Mouse (Mus musculus) embryo, embryonic 9.5 days (tissue): ENCODE measurements around the gene Snrnp40.

Source experiments
- DNase-seq: peaks from one replicate; pipeline ENCODE4 v3.0.0-alpha.2; 2017; ENCODE audit errors: extremely low spot score

Gene Snrnp40

DNA sequence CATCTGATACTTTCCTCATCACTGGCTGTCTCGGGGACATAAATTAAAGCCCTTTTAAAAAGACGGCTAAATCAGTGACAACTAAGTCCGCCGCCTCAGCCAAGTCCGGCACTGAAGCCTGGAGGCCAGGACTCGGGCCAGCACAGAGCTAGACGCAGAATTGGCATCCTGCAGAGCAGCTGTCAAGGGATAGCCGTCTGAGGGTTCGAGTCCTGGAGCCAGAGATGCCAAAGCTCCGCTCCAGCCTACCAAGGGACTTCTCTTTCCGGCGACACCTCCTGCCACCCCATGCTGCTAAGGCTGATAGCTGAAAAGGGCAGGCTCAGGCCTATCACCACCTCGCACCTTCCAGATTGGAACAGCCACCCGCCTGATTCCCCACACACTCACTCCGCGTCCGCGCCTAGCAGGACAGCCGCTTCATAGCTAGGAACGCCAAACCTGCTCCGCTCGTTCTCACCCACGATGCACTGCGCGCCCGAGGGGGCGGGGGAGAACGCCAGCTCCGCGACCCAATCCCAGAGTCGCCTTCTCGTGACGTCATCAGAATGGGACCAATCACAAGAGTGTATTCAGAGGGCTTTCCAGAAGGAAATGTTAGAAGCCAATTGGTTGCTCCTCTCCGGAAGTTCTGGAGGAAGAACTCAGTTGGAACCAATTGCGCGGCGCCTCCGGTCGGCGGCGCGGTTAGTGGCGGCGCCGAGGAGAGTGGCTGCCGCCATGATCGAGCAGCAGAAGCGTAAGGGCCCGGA is at the start of gene Snrnp40, which contains the start of gene Zcchc17:
Snrnp40 (plus strand) TSS at position 647 of the 752 bp plus-strand sequence.
Zcchc17 (minus strand) TSS at position 458 of the 752 bp plus-strand sequence.
- peak; percentile 97 for DNase-seq

DNA sequence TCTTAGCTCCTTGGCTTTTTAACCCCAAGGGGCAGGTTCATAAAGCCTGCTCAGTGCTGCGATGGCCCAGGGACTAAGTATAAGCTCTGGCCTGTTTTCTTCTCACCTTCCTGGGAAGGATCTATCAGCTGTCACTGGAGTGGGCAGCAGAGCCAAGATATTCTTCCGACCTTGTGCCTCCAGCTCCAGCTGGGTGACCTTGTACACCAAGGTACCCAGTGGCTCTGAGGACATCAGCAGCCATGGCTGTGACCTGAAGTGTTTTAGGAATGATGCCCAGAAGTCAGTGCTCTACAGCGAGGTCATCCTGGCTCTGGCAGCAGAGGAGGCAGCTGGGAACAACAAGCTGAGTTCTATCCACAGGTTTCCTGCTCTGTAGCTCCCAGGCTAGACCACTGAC is 47.4 kb upstream of the Snrnp40 start:
- no peak for DNase-seq

DNA sequence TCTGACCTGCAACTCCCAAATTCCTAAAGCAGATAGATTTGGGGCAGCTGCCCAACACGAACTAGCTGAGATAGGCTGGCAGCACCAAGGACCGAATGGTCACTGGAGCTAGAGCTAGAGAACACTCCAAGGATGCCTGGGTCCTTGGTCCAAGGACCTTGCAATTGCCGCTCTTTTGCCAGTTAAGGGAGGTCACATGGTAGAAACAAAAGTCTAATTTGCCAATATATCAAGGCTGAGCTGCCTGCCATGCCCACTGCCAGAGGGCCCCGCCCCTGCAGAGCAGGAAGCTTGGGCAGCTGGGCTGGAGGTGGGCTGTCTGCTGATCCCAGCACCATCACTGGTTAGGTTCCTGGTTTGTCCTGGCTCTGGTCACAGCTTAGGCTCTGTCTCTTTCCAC is 46.4 kb upstream of the Snrnp40 start:
- no peak for DNase-seq

DNA sequence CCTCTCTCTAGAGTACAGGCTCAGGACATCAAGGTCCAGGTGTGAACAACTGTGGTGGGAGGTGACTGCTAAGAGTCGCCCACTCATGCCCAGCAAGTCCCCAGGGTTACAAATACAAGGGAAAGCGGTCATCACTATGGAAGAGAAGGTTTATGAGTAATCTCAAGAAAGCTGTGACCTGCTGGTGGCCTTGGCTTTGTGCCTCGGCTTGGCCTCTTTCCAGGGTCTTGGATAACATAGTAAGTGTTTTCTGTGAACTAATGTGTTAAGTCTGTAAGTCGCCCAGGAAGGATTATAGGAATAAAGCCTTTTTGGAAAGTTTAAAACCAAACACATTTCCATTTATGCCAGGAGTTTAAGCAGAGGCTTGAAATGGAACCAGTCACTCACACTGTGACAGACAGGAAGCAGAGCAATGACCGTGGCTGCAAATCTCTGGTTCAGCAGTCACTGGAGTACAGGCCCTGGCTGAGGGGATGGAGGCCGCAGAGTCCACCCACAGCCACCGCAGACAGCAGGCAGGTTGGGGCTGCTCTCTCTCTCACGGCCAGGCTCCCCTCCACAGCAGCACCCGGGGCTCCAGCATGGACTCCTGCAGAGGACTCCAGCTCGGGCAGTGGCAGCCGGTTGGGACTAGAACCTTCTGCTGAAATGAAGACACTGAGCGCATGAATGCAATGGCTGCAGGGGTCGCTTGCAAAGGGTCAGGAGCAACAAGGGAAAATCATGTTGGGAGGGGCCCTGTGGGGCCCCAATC is 44.0 kb upstream of the Snrnp40 start:
- no peak for DNase-seq

- DNase-seq = no peak
These were observed 43.2 kb upstream of the Snrnp40 start for GRCm38 (mm10) chr4:130316691-130317090.

DNA sequence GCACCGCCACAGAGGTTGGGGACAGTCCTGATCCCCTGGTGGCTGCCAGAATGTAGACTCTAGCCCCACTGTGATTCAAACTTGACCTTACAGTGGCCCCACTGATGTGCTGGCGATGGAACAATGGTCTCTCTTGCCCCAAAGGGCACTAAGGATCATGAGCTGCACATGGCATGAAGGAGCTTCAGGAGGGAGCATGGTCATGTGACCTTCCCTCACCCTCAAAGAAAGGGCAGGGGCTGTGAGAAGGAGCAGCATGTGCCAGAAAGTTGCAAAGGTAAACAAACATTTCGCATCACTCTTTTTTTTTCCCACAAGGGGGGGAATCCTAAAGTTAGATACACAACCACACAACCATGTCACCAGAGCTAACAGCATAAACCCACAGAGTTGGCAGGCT is 41.8 kb upstream of the Snrnp40 start:
- DNase-seq = no peak

- DNase-seq = no peak
These were observed 40.4 kb upstream of the Snrnp40 start for GRCm38 (mm10) chr4:130319564-130319963.

GRCm38 (mm10) chr4:130321640-130322039 is 38.3 kb upstream of the Snrnp40 start:
- no peak for DNase-seq

DNA sequence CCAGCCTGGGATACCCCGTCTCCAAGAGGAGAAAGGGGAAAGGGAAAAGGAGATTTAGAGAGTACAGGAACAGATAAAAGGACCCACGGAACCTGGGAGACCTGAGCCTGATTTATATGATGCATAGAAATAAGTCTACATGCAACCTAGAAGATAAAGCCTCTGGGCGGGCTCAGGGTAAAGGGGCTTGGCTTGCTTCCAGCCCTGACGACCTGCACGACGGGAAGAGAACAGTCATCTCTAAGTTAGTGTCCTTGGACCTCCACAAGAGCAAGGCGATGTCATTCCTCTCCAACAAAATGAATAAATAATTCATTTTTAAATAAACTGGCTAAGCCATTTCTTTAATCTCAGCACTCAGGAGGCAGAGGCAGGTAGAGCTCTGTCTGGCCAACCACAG is 37.4 kb upstream of the Snrnp40 start:
- no peak for DNase-seq

DNA sequence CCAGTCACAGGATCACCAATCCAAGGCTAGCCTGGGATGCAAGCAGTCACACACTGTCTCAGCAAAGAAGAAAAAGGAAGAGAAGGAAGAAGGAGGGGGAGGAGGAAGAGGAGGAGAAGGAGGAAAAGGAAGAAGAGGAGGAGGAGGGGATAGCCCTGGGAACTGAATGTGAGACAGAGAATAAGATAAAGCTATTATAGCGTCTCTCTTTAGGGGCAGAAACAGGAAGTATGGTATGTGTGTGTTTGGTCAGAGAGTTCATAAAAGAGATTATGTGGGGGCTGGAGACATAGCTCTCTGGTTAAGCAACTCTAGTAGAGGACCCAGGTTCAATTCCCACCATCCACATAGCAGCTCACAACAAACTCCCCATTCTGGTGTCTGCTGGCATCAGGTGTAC is 36.8 kb upstream of the Snrnp40 start:
- no peak for DNase-seq

GRCm38 (mm10) chr4:130323607-130324006 is 36.3 kb upstream of the Snrnp40 start:
- DNase-seq = no peak

DNA sequence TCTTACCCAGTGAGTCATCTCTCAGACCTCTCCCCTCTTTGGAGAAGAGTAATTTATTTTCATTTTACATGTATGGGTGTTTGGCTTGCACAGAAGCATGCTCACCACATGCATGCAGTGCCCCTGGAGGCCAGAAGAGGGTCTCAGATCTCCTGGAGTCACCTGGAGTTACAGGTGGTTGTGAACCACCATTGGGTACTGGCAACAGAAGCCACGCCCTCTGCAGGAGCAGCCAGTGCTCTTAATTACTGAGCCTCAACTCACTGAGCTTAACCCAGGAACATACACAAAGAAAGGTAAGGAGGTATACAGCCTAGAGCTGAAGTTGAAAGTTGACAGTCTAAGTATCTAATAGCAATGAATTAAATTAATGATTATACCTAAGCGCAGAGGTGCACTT is 34.5 kb upstream of the Snrnp40 start:
- no peak for DNase-seq

DNA sequence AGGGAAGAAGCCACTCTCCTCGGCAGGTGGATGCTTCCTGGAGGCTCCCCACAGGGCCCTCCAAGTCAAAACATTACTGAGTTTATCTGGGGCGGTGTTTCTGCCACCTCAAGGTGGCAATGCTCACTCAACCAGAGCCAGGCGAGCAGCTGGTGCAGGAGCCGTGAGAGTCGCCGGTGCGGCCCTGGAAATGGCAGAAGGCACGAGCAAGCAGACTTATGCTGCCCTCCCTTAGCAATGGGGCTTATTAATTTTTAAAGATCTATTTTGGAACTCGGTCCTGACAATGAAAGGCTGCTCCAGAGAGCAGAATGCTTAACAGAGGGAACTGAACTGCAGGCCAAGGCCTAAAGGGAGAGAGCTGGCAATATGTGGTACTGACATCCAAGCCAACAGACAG is 32.6 kb upstream of the Snrnp40 start:
- no peak for DNase-seq

DNA sequence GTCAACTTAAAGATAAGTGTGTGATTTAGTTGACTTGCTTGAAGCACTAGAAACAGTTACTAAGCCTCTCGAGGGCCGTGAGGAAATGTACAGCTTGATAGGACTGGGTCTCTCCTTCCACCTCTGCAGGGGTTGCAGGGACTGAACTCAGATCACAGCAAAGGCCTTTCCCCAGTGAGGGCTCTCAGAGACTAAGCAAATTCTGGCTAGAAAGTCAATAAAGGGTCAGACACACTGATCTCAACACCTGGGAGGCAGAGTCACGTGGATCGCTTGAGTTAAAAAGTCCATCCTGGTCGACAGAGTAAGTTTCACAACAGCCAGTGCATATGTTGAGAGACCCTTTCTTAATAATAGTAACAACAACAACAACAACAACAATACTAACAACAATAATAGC is 24.1 kb upstream of the Snrnp40 start:
- DNase-seq = no peak

DNA sequence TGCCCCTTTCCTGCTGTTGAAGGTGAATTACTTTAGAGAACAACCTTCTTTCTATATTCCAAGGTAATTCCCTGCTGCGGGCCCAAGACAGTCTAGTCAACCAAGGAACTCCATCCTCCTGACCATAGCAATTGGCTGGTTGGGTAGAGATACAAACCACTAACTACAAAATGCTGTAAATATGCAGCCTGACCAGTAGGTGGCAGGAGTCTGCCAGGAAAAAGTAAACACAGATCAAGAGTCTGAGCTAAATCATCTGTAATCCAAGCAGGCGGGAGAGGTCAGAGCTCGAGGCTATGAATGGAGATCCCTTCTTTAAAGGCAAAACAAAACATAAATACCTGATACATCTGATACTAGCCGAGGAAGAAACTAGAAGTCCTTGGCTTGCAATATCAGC is 18.2 kb upstream of the Snrnp40 start:
- peak; percentile 69 for DNase-seq

DNA sequence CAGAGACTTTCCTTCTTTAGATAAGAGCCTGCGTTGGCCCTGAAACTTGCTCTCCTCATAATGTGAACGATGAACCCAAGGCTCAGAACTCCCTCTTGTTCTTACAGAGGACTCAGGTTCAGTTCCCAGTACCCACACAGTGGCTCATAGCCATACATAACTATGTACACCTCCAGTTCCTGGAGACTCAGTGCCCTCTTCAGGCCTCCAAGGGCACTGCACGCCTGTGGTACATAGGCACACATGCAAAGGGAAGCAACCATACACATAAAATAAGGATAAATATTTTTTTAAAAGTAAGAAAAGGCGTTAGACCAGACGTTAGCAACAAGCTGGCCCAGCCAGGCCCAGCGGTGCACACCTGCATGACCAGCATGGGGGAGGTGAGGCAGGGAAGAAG is 10.3 kb upstream of the Snrnp40 start:
- DNase-seq = no peak

- no peak for DNase-seq
These were observed 9.1 kb upstream of the Snrnp40 start for GRCm38 (mm10) chr4:130350690-130351422.

GRCm38 (mm10) chr4:130352588-130352987 is 7.3 kb upstream of the Snrnp40 start:
- no peak for DNase-seq

DNA sequence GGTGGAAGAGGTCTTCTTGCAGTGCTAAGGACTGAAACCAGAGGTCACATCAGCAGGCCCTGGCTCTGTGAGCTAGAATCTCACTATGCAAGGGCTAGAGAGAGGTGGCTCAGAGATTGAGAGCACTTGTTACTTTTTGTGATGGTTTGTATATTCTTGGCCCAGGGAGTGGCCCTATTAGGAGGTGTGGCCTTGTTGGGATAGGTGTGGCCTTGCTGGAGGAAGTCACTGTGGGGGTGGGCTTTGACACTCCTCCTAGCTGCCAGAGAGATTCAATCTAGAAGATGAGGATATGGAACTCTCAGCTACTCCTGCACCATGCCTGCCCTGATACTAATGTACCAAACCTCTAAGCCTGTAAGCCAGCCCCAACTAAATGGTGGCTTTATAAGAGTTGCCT is 2.0 kb upstream of the Snrnp40 start:
- DNase-seq = no peak

- no peak for DNase-seq
These were observed 282 bp downstream of the Snrnp40 start for GRCm38 (mm10) chr4:130360238-130360590.

DNA sequence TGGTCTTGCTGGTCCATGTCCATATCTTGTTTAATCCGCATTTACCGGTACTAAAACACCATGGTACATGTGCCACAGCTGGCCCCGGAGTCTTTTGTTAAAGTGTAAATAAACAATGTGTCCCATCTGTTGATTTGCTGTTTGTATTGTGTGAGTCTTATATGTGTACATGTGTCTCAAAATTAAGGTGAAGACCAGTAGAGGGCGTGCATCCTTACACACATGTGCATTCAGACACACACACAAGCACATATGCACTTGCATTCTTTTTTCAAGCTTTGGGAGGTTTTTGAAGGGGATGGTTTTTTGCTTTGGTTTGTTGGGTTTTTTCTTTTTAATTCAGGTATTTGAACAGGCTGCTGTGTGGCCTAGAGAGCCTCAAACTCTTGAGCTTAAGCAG is 16.7 kb downstream of the Snrnp40 start:
- no peak for DNase-seq

GRCm38 (mm10) chr4:130377500-130377899 is 17.6 kb downstream of the Snrnp40 start:
- DNase-seq = no peak

DNA sequence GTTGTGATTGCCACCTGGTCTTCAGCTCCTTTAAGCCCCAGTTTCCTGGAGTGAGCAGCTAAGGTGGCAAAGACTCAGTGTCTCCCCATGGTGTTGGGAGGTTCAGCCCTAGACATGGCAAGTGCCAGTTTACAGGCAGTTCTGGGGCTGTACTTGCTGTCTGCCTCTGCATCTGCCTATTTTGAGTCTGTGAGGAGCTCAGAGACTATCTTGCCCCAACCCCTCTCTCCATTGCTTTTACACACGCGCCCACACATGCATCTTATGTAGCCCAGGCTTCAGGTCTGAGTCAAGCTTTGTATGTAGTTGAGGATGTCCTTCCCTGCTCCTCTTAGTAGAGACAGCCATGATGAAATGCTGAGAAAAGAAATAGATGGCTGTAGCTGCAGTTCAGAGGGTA is 19.2 kb downstream of the Snrnp40 start:
- no peak for DNase-seq
